In genomic region chr12:44283378-44283777, GRCm38 (mm10) we compare ENCODE assay signal across 14 mouse cellular contexts. TPM values are rescaled to one million over a fixed set of nuclear protein-coding genes. Genes with fewer than 3 reads are reported as not detected.
DNase-seq lines count a peak whose midpoint lies in the region; ATAC-seq lines count a peak whose summit lies in the region.
"Had no signal": no experiment of that assay in that cellular context is flagged by ENCODE, and none has a peak within 500 bp of the region (broad histone marks: within the 10 kb centered on the region; RNA-seq: fewer than 3 reads in every experiment).

No protein-coding gene starts in this region.

- H3K27me3 ChIP-seq in lung, embryonic 16.5 days (ENCODE audit: control insufficient read depth, insufficient read depth, low read depth, low read length), result no peaks in the 10 kb centered on the region
- H3K27me3 ChIP-seq in splenic B cell, adult 2 months (ENCODE audit: control insufficient read depth, insufficient read depth, low read length, poor library complexity, severe bottlenecking), result no peaks in the 10 kb centered on the region
- H3K27me3 ChIP-seq: hindbrain, embryonic 15.5 days; midbrain, embryonic 12.5 days had no signal

- no peak overlapping the region for H3K4me3 ChIP-seq in lung, embryonic 16.5 days (ENCODE audit: low read length)
- H3K4me3 ChIP-seq: hindbrain, embryonic 15.5 days; midbrain, embryonic 12.5 days had no signal

- intact Hi-C loops in heart, postnatal 25 days (cut with DNase I), result no loop called here

- no peaks in the 10 kb centered on the region for H3K4me1 ChIP-seq in lung, embryonic 16.5 days (replicated peaks; ENCODE audit: control insufficient read depth, insufficient read depth, low read length)
- H3K4me1 ChIP-seq: hindbrain, embryonic 15.5 days; midbrain, embryonic 12.5 days had no signal

- DNase-seq in heart, adult 11 months, result peak; percentile 92
- DNase-seq in heart, postnatal 25 days (ENCODE audit: low spot score), result no peak
- no peak for DNase-seq in lung, postnatal 14 days
- DNase-seq in splenic B cell, adult 2 months (ENCODE audit: low read depth, low spot score), result peak; percentile 22
- DNase-seq in left cerebral cortex, adult 18-20 months (ENCODE audit: low spot score in 2 of 2), result no peak
- no peak for DNase-seq in embryo, embryonic 9.5 days (ENCODE audit: extremely low spot score)
- DNase-seq: cerebellum, adult 9-10 months; embryo, embryonic 11 days; kidney, adult 8-10 months; left cerebral cortex, postnatal 4 days had no signal

- H3K36me3 ChIP-seq in lung, embryonic 16.5 days (ENCODE audit: control insufficient read depth, insufficient read depth, low read length), result no peaks in the 10 kb centered on the region; the same call in 1 of the 2 replicates
- H3K36me3 ChIP-seq in splenic B cell, adult 2 months (ENCODE audit: control insufficient read depth, insufficient read depth, low read length, poor library complexity, severe bottlenecking), result no peaks in the 10 kb centered on the region

- 0 out of 2 replicates have a peak overlapping the region, but pooled peaks have one; percentile 1 for H3K27ac ChIP-seq in lung, embryonic 16.5 days (ENCODE audit: low read length)
- H3K27ac ChIP-seq: hindbrain, embryonic 15.5 days; midbrain, embryonic 12.5 days had no signal

- 56% methylated on average over 9 of the region's 9 CpGs for WGBS in lung, embryonic 16.5 days

- H3K9me3 ChIP-seq in lung, embryonic 16.5 days (ENCODE audit: control insufficient read depth, low read length), result no peaks in the 10 kb centered on the region
- H3K9me3 ChIP-seq: hindbrain, embryonic 15.5 days; midbrain, embryonic 12.5 days had no signal

- H3K9ac ChIP-seq in lung, embryonic 16.5 days (ENCODE audit: low read length), result no peak overlapping the region
- H3K9ac ChIP-seq: hindbrain, embryonic 15.5 days; midbrain, embryonic 12.5 days had no signal

- H3K4me2 ChIP-seq in lung, embryonic 16.5 days (ENCODE audit: low read depth, low read length), result no peak overlapping the region
- H3K4me2 ChIP-seq: hindbrain, embryonic 15.5 days; midbrain, embryonic 12.5 days had no signal

- ATAC-seq in lung, embryonic 16.5 days (ENCODE audit: low read depth), result no peak
- peak; percentile 53 to 61; a peak in 3 of 4 replicates for ATAC-seq in hematopoietic stem cell, adult 5-6 weeks (replicated peaks in 1 of 2; ENCODE audit: insufficient read depth in 1 of 2, low FRiP score in 2 of 2, low TSS enrichment in 1 of 2, low read depth in 1 of 2, poor library complexity in 2 of 2, severe bottlenecking in 2 of 2)

RNA-seq across cellular contexts. Expression of gene Nrcam, which starts 45.3 kb away (rescaled TPM):
- under 1 TPM; 0.16 to 0.42 TPM for total RNA-seq in heart, postnatal 25 days (2021)
- 21.8 and 26.5 TPM in 2 replicates for polyA plus RNA-seq in lung, embryonic 16.5 days (2015; fragmentation: Nextera tagmentation; extraction: Ambion mirVana)
- not detected in 2 replicates for total RNA-seq in hematopoietic stem cell, adult 5-6 weeks (2017)
- 100 to 1,000 TPM; 455 to 475 TPM for total RNA-seq in left cerebral cortex, adult 18-20 months (2021)

Comparison
In these comparisons a context has a peak if more than half of its experiments do, and no peak if none do; other contexts are left out.
1. DNase-seq: peak in heart, adult 11 months (single experiment) and splenic B cell, adult 2 months (single experiment); none in heart, postnatal 25 days (single experiment), lung, postnatal 14 days (single experiment), left cerebral cortex, adult 18-20 months (0 of 2) and embryo, embryonic 9.5 days (single experiment).
2. RNA of gene Nrcam, which starts 45.3 kb away (total RNA-seq): 455 to 475 TPM in left cerebral cortex, adult 18-20 months; 0.16 to 0.42 TPM in heart, postnatal 25 days and not detected in hematopoietic stem cell, adult 5-6 weeks; every median in the first group is over 100 times any median in the second.